Mouse (Mus musculus): ENCODE measurements around the gene Scgb2b21. TPM values are rescaled to one million over a fixed set of nuclear protein-coding genes. Genes with fewer than 3 reads are reported as not detected.
"Not testable (repeated sequence)": the region's sequence is repeated elsewhere in the genome, so short reads cannot be mapped to it uniquely, and the experiment has no call there.

Gene Scgb2b21
- total RNA-seq (2014; fragmentation: Nextera tagmentation): not detected in 2 replicates
- 0.60 TPM in 1 of 2 replicates, not detected in the other for total RNA-seq (2017)
- not detected in 2 replicates for polyA plus RNA-seq (2012)

- no peak for DNase-seq (ENCODE audit: low spot score)
- Histone ChIP-seq H3K36me3 (replicated peaks) (no peaks in the 10 kb centered on the region), H3K27me3 (ENCODE audit: insufficient read depth, low read length) (no peaks in the 10 kb centered on the region), H3K4me3 (ENCODE audit: low read depth, low read length) (no peak within 1 kb of the TSS), H3K4me1 (ENCODE audit: insufficient read depth, low read depth, low read length) (no peaks in the 10 kb centered on the region), H3K9me3 (replicated peaks) (peaks cover 9% of the 10 kb centered on the region; the same call in 1 of the 2 replicates)
- ATAC-seq (ENCODE audit: extremely low read depth, insufficient number of reproducible peaks, low FRiP score, poor library complexity, severe bottlenecking): no peak
- no peak for TF ChIP-seq TAL1 (conservative IDR thresholded peaks at IDR 0.05; ENCODE audit: low read depth, low read length)
- no peak for TF ChIP-seq GATA2 (IDR thresholded peaks at IDR 0.05; ENCODE audit: borderline replicate concordance, low read depth, low read length)
- no peak for TF ChIP-seq POLR2AphosphoS5 (IDR thresholded peaks at IDR 0.05; ENCODE audit: insufficient replicate concordance, low read depth, low read length)
Observed at GRCm38 (mm10) chr7:33520358-33520757, at the start of gene Scgb2b21. Gene Scgb2b21 (minus strand): TSS chr7:33520458.

DNA sequence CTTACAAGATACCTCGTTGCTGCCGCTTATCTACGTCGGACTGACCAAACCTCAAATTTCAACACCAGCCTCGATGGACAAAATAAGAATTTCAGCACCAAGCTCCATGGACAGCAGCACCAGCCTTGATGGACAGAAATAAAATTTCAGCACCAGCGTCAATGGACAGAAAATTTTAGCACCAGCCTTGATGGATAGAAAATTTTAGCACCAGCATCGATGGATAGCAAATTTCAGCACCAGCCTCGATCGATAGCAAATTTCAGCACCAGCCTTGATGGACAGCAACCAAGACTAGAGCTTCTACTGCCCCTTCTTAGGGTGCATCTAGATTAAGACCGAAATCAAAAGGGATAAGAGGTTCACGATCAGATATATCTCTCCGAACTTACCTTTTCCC, 23.2 kb upstream of the Scgb2b21 start:
- H3K4me1 ChIP-seq (ENCODE audit: insufficient read depth, low read depth, low read length); DNase-seq (ENCODE audit: low spot score); ATAC-seq (ENCODE audit: extremely low read depth, insufficient number of reproducible peaks, low FRiP score, poor library complexity, severe bottlenecking); H3K36me3 ChIP-seq (replicated peaks); H3K4me3 ChIP-seq (ENCODE audit: low read depth, low read length); H3K27me3 ChIP-seq (ENCODE audit: insufficient read depth, low read length): not testable (repeated sequence)
- H3K9me3 ChIP-seq (replicated peaks): peaks cover 13% of the 10 kb centered on the region

Other genes starting within 250 kb of the Scgb2b21 start
- gene Scgb2b19, start 240.1 kb downstream of the Scgb2b21 start, total RNA-seq (2014; fragmentation: Nextera tagmentation): not detected in 2 replicates
- not detected in 2 replicates for gene Scgb2b19, start 240.1 kb downstream of the Scgb2b21 start, total RNA-seq (2017)
- gene Scgb2b19, start 240.1 kb downstream of the Scgb2b21 start, polyA plus RNA-seq (2012): not detected in 2 replicates
- gene Scgb1b19, start 233.2 kb downstream of the Scgb2b21 start, total RNA-seq (2014; fragmentation: Nextera tagmentation): not detected in 2 replicates
- not detected in 2 replicates for gene Scgb1b19, start 233.2 kb downstream of the Scgb2b21 start, total RNA-seq (2017)
- not detected in 2 replicates for gene Scgb1b19, start 233.2 kb downstream of the Scgb2b21 start, polyA plus RNA-seq (2012)
- not detected in 2 replicates for gene Scgb2b20, start 154.1 kb downstream of the Scgb2b21 start, total RNA-seq (2014; fragmentation: Nextera tagmentation)
- not detected in 2 replicates for gene Scgb2b20, start 154.1 kb downstream of the Scgb2b21 start, total RNA-seq (2017)
- not detected in 2 replicates for gene Scgb2b20, start 154.1 kb downstream of the Scgb2b21 start, polyA plus RNA-seq (2012)
- gene Scgb1b20, start 147.2 kb downstream of the Scgb2b21 start, total RNA-seq (2014; fragmentation: Nextera tagmentation): not detected in 2 replicates
- gene Scgb1b20, start 147.2 kb downstream of the Scgb2b21 start, total RNA-seq (2017): not detected in 2 replicates
- gene Scgb1b20, start 147.2 kb downstream of the Scgb2b21 start, polyA plus RNA-seq (2012): not detected in 2 replicates
- not detected in 2 replicates for gene Scgb2b24, start 218.9 kb upstream of the Scgb2b21 start, total RNA-seq (2014; fragmentation: Nextera tagmentation)
- 0.33 TPM in 1 of 2 replicates, not detected in the other for gene Scgb2b24, start 218.9 kb upstream of the Scgb2b21 start, total RNA-seq (2017)
- not detected in 2 replicates for gene Scgb2b24, start 218.9 kb upstream of the Scgb2b21 start, polyA plus RNA-seq (2012)
- not detected in 2 replicates for gene Scgb1b24, start 223.3 kb upstream of the Scgb2b21 start, total RNA-seq (2014; fragmentation: Nextera tagmentation)
- gene Scgb1b24, start 223.3 kb upstream of the Scgb2b21 start, total RNA-seq (2017): not detected in 2 replicates
- not detected in 2 replicates for gene Scgb1b24, start 223.3 kb upstream of the Scgb2b21 start, polyA plus RNA-seq (2012)

Data from G1E (cell line).